Mouse (Mus musculus) brain, embryonic 18.5 days (tissue): ENCODE results near the gene Xpr1.

Experiments
- DNase-seq: peaks from one replicate; pipeline ENCODE4 v3.0.0-alpha.2; 2012; ENCODE audit warnings: low read depth, low spot score

Xpr1 gene

GRCm38 (mm10) chr1:155252631-155253121 lies 164.5 kb downstream of the Xpr1 start:
- DNase-seq = no peak

GRCm38 (mm10) chr1:155251596-155251995 lies 165.6 kb downstream of the Xpr1 start:
- DNase-seq = no peak

- DNase-seq = no peak
Observed at GRCm38 (mm10) chr1:155250531-155251135, 166.6 kb downstream of the Xpr1 start.

GRCm38 (mm10) chr1:155249896-155250295 lies 167.3 kb downstream of the Xpr1 start:
- no peak for DNase-seq

GRCm38 (mm10) chr1:155248041-155248440 lies 169.2 kb downstream of the Xpr1 start:
- no peak for DNase-seq

- DNase-seq = no peak
Observed at GRCm38 (mm10) chr1:155247441-155247840, 169.8 kb downstream of the Xpr1 start.

GRCm38 (mm10) chr1:155245516-155245915 lies 171.7 kb downstream of the Xpr1 start:
- no peak for DNase-seq

GRCm38 (mm10) chr1:155244771-155245211 lies 172.4 kb downstream of the Xpr1 start:
- DNase-seq = no peak

GRCm38 (mm10) chr1:155243797-155244770 lies 173.1 kb downstream of the Xpr1 start, which contains the start of gene BC034090:
TSS of gene BC034090 (minus strand) at chr1:155244444.
- DNase-seq = no peak

GRCm38 (mm10) chr1:155242488-155242745 lies 174.8 kb downstream of the Xpr1 start:
- no peak for DNase-seq

- no peak for DNase-seq
Observed at GRCm38 (mm10) chr1:155241701-155242487, 175.3 kb downstream of the Xpr1 start.

GRCm38 (mm10) chr1:155239962-155240717 lies 177.1 kb downstream of the Xpr1 start:
- DNase-seq = no peak

GRCm38 (mm10) chr1:155239169-155239568 lies 178.0 kb downstream of the Xpr1 start:
- DNase-seq = no peak

GRCm38 (mm10) chr1:155238126-155238525 lies 179.1 kb downstream of the Xpr1 start:
- DNase-seq = no peak

GRCm38 (mm10) chr1:155237390-155237789 lies 179.8 kb downstream of the Xpr1 start:
- no peak for DNase-seq

- no peak for DNase-seq
Observed at GRCm38 (mm10) chr1:155236306-155237024, 180.8 kb downstream of the Xpr1 start.

GRCm38 (mm10) chr1:155235641-155236040 lies 181.6 kb downstream of the Xpr1 start:
- no peak for DNase-seq

GRCm38 (mm10) chr1:155233931-155234607 lies 183.1 kb downstream of the Xpr1 start:
- no peak for DNase-seq

GRCm38 (mm10) chr1:155233378-155233777 lies 183.8 kb downstream of the Xpr1 start:
- no peak for DNase-seq

GRCm38 (mm10) chr1:155232786-155233185 lies 184.4 kb downstream of the Xpr1 start:
- no peak for DNase-seq
